Mouse (Mus musculus) lung, postnatal 4 days (tissue): ENCODE measurements around the gene Cdk10.
"Not testable (repeated sequence)": the region's sequence is repeated elsewhere in the genome, so short reads cannot be mapped to it uniquely, and the experiment has no call there.

Experiments used
- DNase-seq, 2 experiments: peaks; one replicate each; pipeline ENCODE4 v3.0.0; 2021

Gene Cdk10

GRCm38 (mm10) chr8:123224278-123225266 is at the start of gene Cdk10:
Gene Cdk10, plus strand, starts transcription at chr8:123224842.
- peak; percentile 93 to 94 for DNase-seq

GRCm38 (mm10) chr8:123181391-123181790 is 43.3 kb upstream of the Cdk10 start:
- no peak for DNase-seq

GRCm38 (mm10) chr8:123185566-123186409 is 38.9 kb upstream of the Cdk10 start, which contains the start of gene Dpep1:
Gene Dpep1, plus strand, starts transcription at chr8:123186242.
- DNase-seq, result peak; percentile 44 to 81

- DNase-seq, result no peak
These were observed 36.6 kb upstream of the Cdk10 start for GRCm38 (mm10) chr8:123188006-123188405.

- no peak for DNase-seq
These were observed 35.8 kb upstream of the Cdk10 start for GRCm38 (mm10) chr8:123188841-123189240.

GRCm38 (mm10) chr8:123190678-123191077 is 34.0 kb upstream of the Cdk10 start:
- peak; percentile 84 for DNase-seq

- no peak for DNase-seq
These were observed 32.7 kb upstream of the Cdk10 start for GRCm38 (mm10) chr8:123191908-123192307.

GRCm38 (mm10) chr8:123193771-123194170 is 30.9 kb upstream of the Cdk10 start:
- DNase-seq, result no peak

- not testable (repeated sequence) for DNase-seq
These were observed 27.6 kb upstream of the Cdk10 start for GRCm38 (mm10) chr8:123197016-123197415.

- peak in 1 of 2 experiments; percentile 53 for DNase-seq
These were observed 24.8 kb upstream of the Cdk10 start for GRCm38 (mm10) chr8:123199864-123200263.

- DNase-seq, result peak; percentile 44 to 83
These were observed 22.4 kb upstream of the Cdk10 start for GRCm38 (mm10) chr8:123202288-123202687.

- no peak for DNase-seq
These were observed 21.1 kb upstream of the Cdk10 start for GRCm38 (mm10) chr8:123203571-123203970.

GRCm38 (mm10) chr8:123211876-123212275 is 12.8 kb upstream of the Cdk10 start:
- DNase-seq, result no peak

GRCm38 (mm10) chr8:123212321-123213117 is 12.1 kb upstream of the Cdk10 start, which contains the start of the genes Chmp1a and Spata33:
Gene Chmp1a, minus strand, starts transcription at chr8:123212763.
Gene Spata33, plus strand, starts transcription at chr8:123212832.
- DNase-seq, result peak; percentile 92 to 95

GRCm38 (mm10) chr8:123213118-123213772 is 11.4 kb upstream of the Cdk10 start:
- DNase-seq, result no peak

GRCm38 (mm10) chr8:123215430-123215829 is 9.2 kb upstream of the Cdk10 start:
- no peak for DNase-seq

- no peak for DNase-seq
These were observed 3.7 kb upstream of the Cdk10 start for GRCm38 (mm10) chr8:123220917-123221316.

- no peak for DNase-seq
These were observed 3.8 kb downstream of the Cdk10 start for GRCm38 (mm10) chr8:123228416-123228815.

GRCm38 (mm10) chr8:123230326-123230725 is 5.7 kb downstream of the Cdk10 start:
- not testable (repeated sequence) for DNase-seq

- peak in 1 of 2 experiments; percentile 31 for DNase-seq
These were observed 7.1 kb downstream of the Cdk10 start for GRCm38 (mm10) chr8:123231742-123232141.

GRCm38 (mm10) chr8:123232553-123232952 is 7.9 kb downstream of the Cdk10 start:
- no peak for DNase-seq

GRCm38 (mm10) chr8:123233300-123233699 is 8.7 kb downstream of the Cdk10 start:
- peak in 1 of 2 experiments; percentile 24 for DNase-seq
